Mouse (Mus musculus) heart, postnatal 0 days (tissue): ENCODE measurements around the gene Nup210l.

Experiments
- CTCF ChIP-seq: IDR thresholded peaks from 2 replicates; pipeline ENCODE4 v1.5.1; 2016; ENCODE audit warnings: antibody characterized with exemption, control low read depth, low read depth
- EP300 ChIP-seq: IDR thresholded peaks from 2 replicates; pipeline ENCODE4 v1.6.1; 2016; ENCODE audit warnings: antibody characterized with exemption, low read depth

DNA sequence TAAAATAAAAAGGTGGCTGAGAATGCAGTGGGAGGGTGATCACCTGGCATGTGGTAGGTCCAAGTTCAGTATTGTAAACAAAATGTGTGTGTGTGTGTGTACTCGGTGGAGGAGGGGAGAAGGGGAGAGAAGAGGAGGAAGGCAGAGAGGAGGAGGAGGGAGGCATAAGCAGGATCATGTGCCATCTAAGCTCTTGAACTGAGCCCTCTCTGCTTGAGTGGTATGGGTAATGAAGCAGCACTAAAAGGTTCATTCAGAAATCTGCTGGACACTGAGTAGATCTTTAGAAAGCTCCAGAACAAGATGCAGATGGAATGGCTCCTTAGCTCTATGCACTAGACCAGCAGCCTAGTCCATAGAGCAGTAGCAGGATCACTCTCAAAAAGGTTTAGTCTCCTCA lies 99.0 kb downstream of the Nup210l start:
- TF ChIP-seq EP300 (no peak), CTCF (no peak)
